Mouse (Mus musculus): Measurements from ENCODE around the gene Ctsh.

- TF ChIP-seq CTCF (IDR thresholded peaks at IDR 0.05; ENCODE audit: low read depth, low read length) (no peak), POLR2A (IDR thresholded peaks at IDR 0.05; ENCODE audit: extremely low read depth, insufficient read depth, low read length) (no peak)
Observed at GRCm38 (mm10) chr9:90007094-90007493, 46.9 kb upstream of the Ctsh start.

Data from liver, adult 2 months (tissue).